Mouse (Mus musculus) heart, embryonic 16.5 days (tissue): ENCODE results near the gene Slc4a10. TPM values are rescaled to one million over a fixed set of nuclear protein-coding genes. Genes with fewer than 3 reads are reported as not detected.

ENCODE experiments used
- ATAC-seq: fragments of 200-750 bp; cut with Nextera tagmentation; replicated peaks from 2 replicates; pipeline ENCODE4 v1.8.0; 2017; ENCODE audit warnings: moderate number of reproducible peaks; ENCODE audit not compliant: insufficient read depth, low FRiP score; ENCODE audit errors: extremely low read depth
- H3K27ac ChIP-seq: fragments of 300-500 bp; sonication (generic); 2 replicates; pipeline ENCODE4 v1.5.1; 2014; ENCODE audit warnings: mild to moderate bottlenecking, low read length, control low read depth, moderate library complexity
- H3K27me3 ChIP-seq: fragments of 300-500 bp; sonication (generic); 2 replicates; pipeline ENCODE4 v1.6.1; 2014; ENCODE audit warnings: low read length, mixed read lengths; ENCODE audit not compliant: control insufficient read depth, insufficient read depth
- H3K36me3 ChIP-seq: fragments of 300-500 bp; sonication (generic); 2 replicates; pipeline ENCODE4 v1.6.1; 2014; ENCODE audit not compliant: control insufficient read depth, insufficient read depth
- H3K4me1 ChIP-seq: fragments of 300-500 bp; sonication (generic); 2 replicates; pipeline ENCODE4 v1.6.1; 2014; ENCODE audit warnings: low read length, mixed read lengths; ENCODE audit not compliant: control insufficient read depth, insufficient read depth
- H3K4me2 ChIP-seq: fragments of 300-500 bp; sonication (generic); 2 replicates; pipeline ENCODE4 v1.6.1; 2014; ENCODE audit warnings: low read depth, mild to moderate bottlenecking, control low read depth, low read length
- H3K4me3 ChIP-seq: fragments of 300-500 bp; sonication (generic); 2 replicates; pipeline ENCODE4 v1.5.1; 2014; ENCODE audit warnings: mild to moderate bottlenecking, control low read depth, low read length
- H3K9ac ChIP-seq: fragments of 300-500 bp; sonication (generic); 2 replicates; pipeline ENCODE4 v1.6.1; 2014; ENCODE audit warnings: low read length, control low read depth
- H3K9me3 ChIP-seq: fragments of 300-500 bp; sonication (generic); replicated peaks from 2 replicates; pipeline ENCODE4 v1.6.1; 2016; ENCODE audit warnings: low read length; ENCODE audit not compliant: control insufficient read depth
- WGBS: fragments of 180-500 bp; shearing (Covaris S2); extraction: QIAGEN DNeasy Blood & Tissue Kit; methylation state at CpG from one replicate; pipeline ENCODE4 v1.1.7; 2014; 5-methylcytosine and 5-hydroxymethylcytosine counted together
- polyA plus RNA-seq: library from polyadenylated mRNA; unstranded; fragments of >200 nt; fragmentation: Nextera tagmentation; extraction: Ambion mirVana; gene quantifications from 2 replicates; pipeline ENCODE4 v1.2.1, GENCODE M21; 2015

Slc4a10 gene
- polyA plus RNA-seq, 1 experiment from 2014 or later: 0.18 TPM

DNA sequence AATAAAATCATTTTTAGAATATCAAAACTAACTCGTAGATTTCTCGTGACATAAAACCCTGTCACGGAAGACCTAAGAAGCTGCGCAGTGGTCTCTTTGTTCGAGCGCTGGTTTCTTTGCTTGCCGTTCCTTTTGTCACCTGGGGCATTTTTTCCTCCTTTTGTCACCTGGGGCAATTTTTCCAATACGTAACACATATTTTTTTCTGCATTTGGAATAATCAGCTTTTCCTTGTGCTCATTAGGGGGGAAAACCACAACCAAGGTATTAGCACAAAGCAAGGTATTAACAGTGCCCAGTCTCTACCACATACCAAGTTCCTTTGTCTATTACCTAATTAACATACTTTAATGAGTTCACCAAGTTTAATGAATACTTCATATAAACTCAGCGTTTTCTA lies 42.9 kb downstream of the Slc4a10 start:
- no peak overlapping the region for H3K9ac ChIP-seq
- H3K36me3 ChIP-seq: no peaks in the 10 kb centered on the region
- no peaks in the 10 kb centered on the region for H3K9me3 ChIP-seq
- H3K4me3 ChIP-seq: no peak overlapping the region
- no peak overlapping the region for H3K4me2 ChIP-seq
- H3K4me1 ChIP-seq: no peaks in the 10 kb centered on the region
- 82% methylated on average over 9 of the region's 9 CpGs for WGBS
- ATAC-seq: no peak
- no peak overlapping the region for H3K27ac ChIP-seq
- H3K27me3 ChIP-seq: no peaks in the 10 kb centered on the region

DNA sequence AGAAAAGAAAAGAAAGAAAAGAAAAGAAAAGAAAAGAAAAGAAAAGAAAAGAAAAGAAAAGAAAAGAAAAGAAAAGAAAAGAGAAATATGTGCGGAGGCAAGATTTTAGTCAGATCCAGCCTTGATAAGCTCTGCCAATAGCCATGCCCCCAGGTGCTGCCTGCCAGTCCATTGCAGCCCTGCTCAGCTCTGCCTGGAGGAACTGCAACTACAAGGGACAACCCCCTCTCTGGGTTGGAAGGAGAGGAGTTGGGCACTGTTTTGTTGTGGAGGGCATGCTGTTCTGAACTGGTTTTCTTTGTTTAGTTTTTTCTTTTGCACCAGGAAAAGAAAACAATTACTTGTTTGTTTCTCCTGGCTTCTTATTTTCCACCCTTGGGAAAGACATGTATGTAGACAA lies 54.3 kb downstream of the Slc4a10 start:
- no peak overlapping the region for H3K4me3 ChIP-seq
- no peaks in the 10 kb centered on the region for H3K27me3 ChIP-seq
- 81% methylated on average over 1 of the region's 1 CpGs for WGBS
- no peak overlapping the region for H3K4me2 ChIP-seq
- H3K36me3 ChIP-seq: no peaks in the 10 kb centered on the region
- H3K9ac ChIP-seq: no peak overlapping the region
- no peak for ATAC-seq
- no peak overlapping the region for H3K27ac ChIP-seq
- no peaks in the 10 kb centered on the region for H3K9me3 ChIP-seq
- H3K4me1 ChIP-seq: no peaks in the 10 kb centered on the region

DNA sequence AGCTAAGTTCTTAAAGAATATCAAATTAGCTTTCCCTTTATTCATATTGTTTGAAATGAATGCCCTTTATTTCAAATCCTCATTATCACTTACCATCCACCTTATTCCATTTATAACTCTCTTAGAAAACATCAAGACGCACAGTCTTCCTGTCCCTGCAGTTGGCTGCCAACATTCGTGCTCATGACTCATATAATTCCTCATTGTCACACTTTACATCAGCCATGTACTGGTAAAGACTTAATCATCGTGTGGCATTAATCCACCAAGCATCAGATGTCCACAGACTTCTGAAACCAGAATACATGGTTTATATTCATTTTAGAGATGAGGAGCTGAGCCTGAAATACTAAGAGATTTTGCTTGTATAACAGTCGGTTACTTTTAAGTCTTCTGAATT lies 69.1 kb downstream of the Slc4a10 start:
- H3K27ac ChIP-seq: no peak overlapping the region
- H3K4me1 ChIP-seq: no peaks in the 10 kb centered on the region
- H3K4me2 ChIP-seq: no peak overlapping the region
- no peaks in the 10 kb centered on the region for H3K36me3 ChIP-seq
- WGBS: 73% methylated on average over 4 of the region's 4 CpGs
- no peak overlapping the region for H3K9ac ChIP-seq
- no peaks in the 10 kb centered on the region for H3K27me3 ChIP-seq
- 0 out of 2 replicates have a peak, but pooled peaks cover 1% of the 10 kb centered on the region for H3K9me3 ChIP-seq
- ATAC-seq: no peak
- H3K4me3 ChIP-seq: no peak overlapping the region

DNA sequence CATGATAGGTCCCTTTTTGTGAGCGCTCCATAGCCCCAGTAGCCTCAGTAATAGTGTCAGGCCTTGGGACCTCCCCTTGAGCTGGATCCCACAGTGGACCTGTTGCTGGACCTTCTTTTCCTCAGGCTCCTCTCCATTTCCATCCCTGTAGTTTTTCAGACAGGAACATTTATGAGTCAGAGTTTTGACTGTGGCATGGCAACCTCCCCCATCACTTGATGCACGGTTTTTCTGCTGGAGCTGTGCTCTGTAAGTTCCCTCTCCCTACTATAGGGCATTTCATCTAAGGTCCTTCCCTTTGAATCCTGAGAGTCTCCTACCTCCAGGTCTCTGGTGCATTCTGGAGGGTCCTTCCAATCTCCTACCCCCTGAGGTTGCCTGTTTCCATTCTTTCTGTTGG lies 83.7 kb downstream of the Slc4a10 start:
- ATAC-seq: no peak
- no peaks in the 10 kb centered on the region for H3K36me3 ChIP-seq
- no peak overlapping the region for H3K27ac ChIP-seq
- no peaks in the 10 kb centered on the region for H3K4me1 ChIP-seq
- WGBS: 73% methylated on average over 2 of the region's 2 CpGs
- H3K4me2 ChIP-seq: no peak overlapping the region
- no peak overlapping the region for H3K9ac ChIP-seq
- H3K27me3 ChIP-seq: no peaks in the 10 kb centered on the region
- H3K4me3 ChIP-seq: no peak overlapping the region
- no peaks in the 10 kb centered on the region for H3K9me3 ChIP-seq

DNA sequence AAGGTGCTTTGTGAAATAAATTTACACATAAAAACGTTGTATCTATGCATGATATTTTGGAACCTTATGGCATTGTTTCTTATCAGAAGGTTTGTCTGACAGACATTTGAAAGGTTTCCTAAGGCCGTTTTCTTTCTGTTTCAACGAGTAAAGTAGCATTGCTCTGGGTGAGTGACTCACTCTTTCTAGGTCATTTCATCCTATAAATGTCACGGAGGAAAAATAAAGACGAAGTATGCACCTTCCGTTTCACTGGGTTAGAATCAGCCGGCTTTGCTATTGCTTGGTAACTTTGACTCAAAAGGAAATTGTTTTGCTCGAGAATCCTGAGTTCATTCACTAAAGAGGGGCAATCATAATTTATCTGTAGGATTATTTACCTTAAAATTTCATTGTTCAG lies 88.6 kb downstream of the Slc4a10 start:
- no peak for ATAC-seq
- no peaks in the 10 kb centered on the region for H3K4me1 ChIP-seq
- H3K27ac ChIP-seq: no peak overlapping the region
- H3K4me3 ChIP-seq: no peak overlapping the region
- H3K4me2 ChIP-seq: no peak overlapping the region
- H3K36me3 ChIP-seq: no peaks in the 10 kb centered on the region
- H3K27me3 ChIP-seq: no peaks in the 10 kb centered on the region
- 54% methylated on average over 8 of the region's 8 CpGs for WGBS
- H3K9ac ChIP-seq: no peak overlapping the region
- no peaks in the 10 kb centered on the region for H3K9me3 ChIP-seq

GRCm38 (mm10) chr2:62147636-62148035 lies 101.4 kb downstream of the Slc4a10 start:
- no peak for ATAC-seq
- H3K4me2 ChIP-seq: no peak overlapping the region
- no peak overlapping the region for H3K4me3 ChIP-seq
- H3K27ac ChIP-seq: no peak overlapping the region
- H3K9me3 ChIP-seq: no peaks in the 10 kb centered on the region
- H3K27me3 ChIP-seq: no peaks in the 10 kb centered on the region
- WGBS: 37% methylated on average over 3 of the region's 3 CpGs
- H3K9ac ChIP-seq: no peak overlapping the region
- no peaks in the 10 kb centered on the region for H3K36me3 ChIP-seq
- peaks cover 5% of the 10 kb centered on the region; the same call in 1 of the 2 replicates for H3K4me1 ChIP-seq

DNA sequence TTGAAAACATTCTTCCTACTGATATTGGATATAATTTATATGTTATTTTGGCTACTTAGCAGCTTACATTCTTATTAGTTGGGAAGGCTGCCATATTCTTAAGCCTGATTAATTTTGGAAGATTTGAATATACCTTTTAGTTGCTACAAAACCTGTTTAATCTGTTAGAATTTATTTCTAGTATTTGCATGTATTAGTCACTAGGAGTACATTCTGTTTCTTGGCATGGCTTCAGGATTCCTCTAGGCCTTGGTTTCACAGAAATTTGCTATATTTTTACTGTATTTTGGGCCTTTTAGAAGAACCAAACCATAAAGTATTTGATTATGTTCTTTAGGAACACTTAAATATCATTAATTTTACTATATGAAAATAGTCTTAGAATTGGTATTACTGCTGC lies 103.2 kb downstream of the Slc4a10 start:
- Histone ChIP-seq H3K36me3 (no peaks in the 10 kb centered on the region), H3K9ac (no peak overlapping the region), H3K4me1 (peaks cover 5% of the 10 kb centered on the region; the same call in 1 of the 2 replicates), H3K4me2 (no peak overlapping the region), H3K27me3 (no peaks in the 10 kb centered on the region), H3K9me3 (no peaks in the 10 kb centered on the region), H3K4me3 (no peak overlapping the region), H3K27ac (no peak overlapping the region)
- ATAC-seq: no peak

- H3K36me3 ChIP-seq: no peaks in the 10 kb centered on the region
- H3K9ac ChIP-seq: no peak overlapping the region
- peak overlapping the region; percentile 37 for H3K4me2 ChIP-seq
- H3K27me3 ChIP-seq: no peaks in the 10 kb centered on the region
- no peaks in the 10 kb centered on the region for H3K9me3 ChIP-seq
- 16% methylated on average over 1 of the region's 1 CpGs for WGBS
- ATAC-seq: peak; percentile 92
- peaks cover 5% of the 10 kb centered on the region; the same call in 1 of the 2 replicates for H3K4me1 ChIP-seq
- no peak overlapping the region for H3K4me3 ChIP-seq
- H3K27ac ChIP-seq: peak overlapping the region; percentile 68
These were observed 104.6 kb downstream of the Slc4a10 start for GRCm38 (mm10) chr2:62150830-62151229.

- no peaks in the 10 kb centered on the region for H3K4me1 ChIP-seq
- H3K9me3 ChIP-seq: no peaks in the 10 kb centered on the region
- no peak overlapping the region for H3K27ac ChIP-seq
- no peaks in the 10 kb centered on the region for H3K36me3 ChIP-seq
- no peaks in the 10 kb centered on the region for H3K27me3 ChIP-seq
- H3K9ac ChIP-seq: no peak overlapping the region
- H3K4me3 ChIP-seq: no peak overlapping the region
- no peak overlapping the region for H3K4me2 ChIP-seq
- no peak for ATAC-seq
These were observed 163.8 kb downstream of the Slc4a10 start for GRCm38 (mm10) chr2:62210109-62210508.

- Histone ChIP-seq H3K36me3 (no peaks in the 10 kb centered on the region), H3K27ac (no peak overlapping the region), H3K9me3 (no peaks in the 10 kb centered on the region), H3K4me2 (no peak overlapping the region), H3K4me1 (no peaks in the 10 kb centered on the region), H3K27me3 (no peaks in the 10 kb centered on the region), H3K9ac (no peak overlapping the region), H3K4me3 (no peak overlapping the region)
- ATAC-seq: no peak
- WGBS: 53% methylated on average over 5 of the region's 5 CpGs
These were observed 164.8 kb downstream of the Slc4a10 start for GRCm38 (mm10) chr2:62211106-62211505.
